Mouse (Mus musculus) urinary bladder, postnatal 14 days (tissue): ENCODE measurements at regions not wholly inside any gene's neighbourhood (a gene's known extent, or its start where the extent isn't known, plus 50 kb on each side); places are given as distances from the start of the nearest gene placed in this dataset.

Source experiments
- DNase-seq: peaks from one replicate; pipeline ENCODE4 v3.0.0; 2021; ENCODE audit warnings: low spot score

GRCm38 (mm10) chr4:55203731-55204710 is 145.8 kb upstream of the Rad23b start:
- no peak for DNase-seq

- DNase-seq, result peak; percentile 4
Measured at GRCm38 (mm10) chr4:55206226-55206625, 143.6 kb upstream of the Rad23b start.

GRCm38 (mm10) chr4:55207749-55208385 is 142.0 kb upstream of the Rad23b start:
- no peak for DNase-seq

- no peak for DNase-seq
Measured at GRCm38 (mm10) chr4:55208386-55209345, 141.2 kb upstream of the Rad23b start.

- no peak for DNase-seq
Measured at GRCm38 (mm10) chr4:55215425-55216174, 134.2 kb upstream of the Rad23b start.

- DNase-seq, result no peak
Measured at GRCm38 (mm10) chr4:55216175-55216545, 133.7 kb upstream of the Rad23b start.

GRCm38 (mm10) chr4:55225766-55226165 is 124.1 kb upstream of the Rad23b start:
- DNase-seq, result no peak

- no peak for DNase-seq
Measured at GRCm38 (mm10) chr4:55227394-55227793, 122.4 kb upstream of the Rad23b start.

GRCm38 (mm10) chr4:55231522-55231921 is 118.3 kb upstream of the Rad23b start:
- DNase-seq, result no peak

- no peak for DNase-seq
Measured at GRCm38 (mm10) chr4:55237856-55238255, 112.0 kb upstream of the Rad23b start.

- peak; percentile 75 for DNase-seq
Measured at GRCm38 (mm10) chr4:55240450-55240849, 109.4 kb upstream of the Rad23b start.

- DNase-seq, result no peak
Measured at GRCm38 (mm10) chr4:55242331-55242730, 107.5 kb upstream of the Rad23b start.

- no peak for DNase-seq
Measured at GRCm38 (mm10) chr4:55243091-55244058, 106.5 kb upstream of the Rad23b start.

GRCm38 (mm10) chr4:55245789-55246188 is 104.1 kb upstream of the Rad23b start:
- no peak for DNase-seq

- no peak for DNase-seq
Measured at GRCm38 (mm10) chr4:55250334-55250733, 99.5 kb upstream of the Rad23b start.

- DNase-seq, result no peak
Measured at GRCm38 (mm10) chr4:55251546-55251945, 98.3 kb upstream of the Rad23b start.

GRCm38 (mm10) chr4:55253769-55254168 is 96.1 kb upstream of the Rad23b start:
- no peak for DNase-seq

GRCm38 (mm10) chr4:55271965-55272630 is 77.7 kb upstream of the Rad23b start:
- no peak for DNase-seq

GRCm38 (mm10) chr4:55276300-55276952 is 73.4 kb upstream of the Rad23b start:
- no peak for DNase-seq
